Mouse (Mus musculus) gastrocnemius, adult 18-20 months (tissue): ENCODE data around the gene Htr5a. TPM values are rescaled to one million over a fixed set of nuclear protein-coding genes. Genes with fewer than 3 reads are reported as not detected.

Experiments used
- DNase-seq: peaks from one replicate; pipeline ENCODE4 v3.0.0; 2021; ENCODE audit warnings: low spot score
- long read RNA-seq, 2 experiments: library from polyadenylated mRNA; stranded (forward); transcript quantifications; one replicate each; pipeline ENCODE4 v2.0.0; 2021
- total RNA-seq, 2 experiments: library from RNA; stranded (reverse); gene quantifications; 2 replicates each; pipeline ENCODE4 v1.2.3; 2021

Htr5a gene
- total RNA-seq, result not detected
- long read RNA-seq, experiment 1, result 0 reads
- long read RNA-seq, experiment 2, result 0 reads

GRCm38 (mm10) chr5:27841701-27842295, at the start of gene Htr5a:
Gene Htr5a (plus strand): TSS chr5:27842149.
- DNase-seq, result no peak

GRCm38 (mm10) chr5:27792173-27792470, 49.8 kb upstream of the Htr5a start:
- no peak for DNase-seq

- no peak for DNase-seq
These were observed 49.3 kb upstream of the Htr5a start for GRCm38 (mm10) chr5:27792531-27793205.

GRCm38 (mm10) chr5:27793923-27794322, 48.0 kb upstream of the Htr5a start:
- peak; percentile 56 for DNase-seq

GRCm38 (mm10) chr5:27814282-27814681, 27.7 kb upstream of the Htr5a start:
- no peak for DNase-seq

GRCm38 (mm10) chr5:27818840-27819672, 22.9 kb upstream of the Htr5a start:
- no peak for DNase-seq

GRCm38 (mm10) chr5:27821161-27821560, 20.8 kb upstream of the Htr5a start:
- no peak for DNase-seq

- DNase-seq, result no peak
These were observed 14.0 kb upstream of the Htr5a start for GRCm38 (mm10) chr5:27827971-27828370.

- DNase-seq, result no peak
These were observed 6.9 kb upstream of the Htr5a start for GRCm38 (mm10) chr5:27835096-27835495.

- no peak for DNase-seq
These were observed 3.9 kb upstream of the Htr5a start for GRCm38 (mm10) chr5:27838061-27838460.

- DNase-seq, result no peak
These were observed 847 bp downstream of the Htr5a start for GRCm38 (mm10) chr5:27842671-27843320.

- no peak for DNase-seq
These were observed 5.0 kb downstream of the Htr5a start for GRCm38 (mm10) chr5:27846979-27847378.

- no peak for DNase-seq
These were observed 12.3 kb downstream of the Htr5a start for GRCm38 (mm10) chr5:27854290-27854689.

GRCm38 (mm10) chr5:27855726-27856125, 13.8 kb downstream of the Htr5a start:
- no peak for DNase-seq

- no peak for DNase-seq
These were observed 31.5 kb downstream of the Htr5a start for GRCm38 (mm10) chr5:27873240-27874082.

- no peak for DNase-seq
These were observed 32.3 kb downstream of the Htr5a start for GRCm38 (mm10) chr5:27874211-27874610.

GRCm38 (mm10) chr5:27875341-27876105, 33.6 kb downstream of the Htr5a start:
- no peak for DNase-seq

GRCm38 (mm10) chr5:27878356-27878755, 36.4 kb downstream of the Htr5a start:
- no peak for DNase-seq

GRCm38 (mm10) chr5:27879726-27880125, 37.8 kb downstream of the Htr5a start:
- no peak for DNase-seq

GRCm38 (mm10) chr5:27880329-27881036, 38.5 kb downstream of the Htr5a start:
- DNase-seq, result no peak
